Mouse (Mus musculus): Measurements from ENCODE around the gene Arhgap23. TPM values are rescaled to one million over a fixed set of nuclear protein-coding genes. Genes with fewer than 3 reads are reported as not detected.

Arhgap23 gene
- 10 to 100 TPM; 10.5 to 12.2 TPM for total RNA-seq (2021)
- long read RNA-seq, experiment 1, partial matches to known transcripts: 2 of 5 reads
- long read RNA-seq, experiment 1, other reads (novel, unspliced or antisense): 3 of 5 reads
- long read RNA-seq, experiment 2, full-length matches to known transcripts: 2 of 6 reads
- long read RNA-seq, experiment 2, partial matches to known transcripts: 2 of 6 reads
- long read RNA-seq, experiment 2, other reads (novel, unspliced or antisense): 2 of 6 reads

- intact Hi-C loops (cut with DNase I; ENCODE audit: low total_unique reads): no loop called here
- DNase-seq: peak; percentile 81
Observed at GRCm38 (mm10) chr11:97415330-97415711, at the start of gene Arhgap23. Gene Arhgap23 (plus strand): TSS chr11:97415533.

DNA sequence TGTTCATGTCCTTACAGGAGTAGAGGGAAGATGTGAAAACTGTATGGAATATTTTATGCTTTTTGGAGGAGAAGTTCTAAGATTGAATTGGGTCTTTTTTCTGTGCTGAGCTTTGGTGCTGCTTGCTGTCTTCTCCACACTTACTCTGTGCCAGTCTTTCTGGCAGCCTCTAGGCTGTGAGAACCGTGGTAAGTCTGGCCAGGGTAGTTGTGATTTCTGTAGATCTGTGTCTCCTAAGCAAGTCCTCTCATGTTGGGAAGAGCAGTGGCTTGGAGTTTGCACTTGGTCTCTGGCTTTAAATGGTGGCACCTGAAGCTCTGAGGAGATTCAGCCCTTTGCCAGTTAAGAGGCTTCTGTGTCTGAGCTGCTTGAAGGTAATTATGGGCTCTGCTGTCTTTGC is 49.8 kb upstream of the Arhgap23 start:
- intact Hi-C loops (cut with DNase I; ENCODE audit: low total_unique reads): no loop called here
- DNase-seq: no peak

DNA sequence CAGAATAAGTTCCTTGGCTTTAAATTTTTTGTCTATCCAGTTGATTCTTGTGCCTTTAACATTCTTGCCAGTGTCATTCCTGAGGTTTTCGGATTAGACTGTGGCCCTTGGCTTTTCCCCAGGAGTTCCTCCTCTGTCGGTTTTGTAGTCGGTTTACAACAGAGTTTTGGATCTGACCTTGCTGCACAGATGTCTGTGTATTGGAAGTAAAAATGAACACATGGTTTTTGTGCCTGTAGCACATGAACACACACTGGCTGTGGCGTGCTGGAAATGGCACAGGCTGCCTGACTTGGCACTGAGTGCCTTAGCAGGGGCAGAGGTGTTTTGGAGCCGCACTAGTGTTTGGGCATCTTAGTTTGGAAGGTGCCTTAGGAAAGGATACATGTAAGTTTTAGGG is 46.8 kb upstream of the Arhgap23 start:
- intact Hi-C loops (cut with DNase I; ENCODE audit: low total_unique reads): no loop called here
- DNase-seq: no peak

DNA sequence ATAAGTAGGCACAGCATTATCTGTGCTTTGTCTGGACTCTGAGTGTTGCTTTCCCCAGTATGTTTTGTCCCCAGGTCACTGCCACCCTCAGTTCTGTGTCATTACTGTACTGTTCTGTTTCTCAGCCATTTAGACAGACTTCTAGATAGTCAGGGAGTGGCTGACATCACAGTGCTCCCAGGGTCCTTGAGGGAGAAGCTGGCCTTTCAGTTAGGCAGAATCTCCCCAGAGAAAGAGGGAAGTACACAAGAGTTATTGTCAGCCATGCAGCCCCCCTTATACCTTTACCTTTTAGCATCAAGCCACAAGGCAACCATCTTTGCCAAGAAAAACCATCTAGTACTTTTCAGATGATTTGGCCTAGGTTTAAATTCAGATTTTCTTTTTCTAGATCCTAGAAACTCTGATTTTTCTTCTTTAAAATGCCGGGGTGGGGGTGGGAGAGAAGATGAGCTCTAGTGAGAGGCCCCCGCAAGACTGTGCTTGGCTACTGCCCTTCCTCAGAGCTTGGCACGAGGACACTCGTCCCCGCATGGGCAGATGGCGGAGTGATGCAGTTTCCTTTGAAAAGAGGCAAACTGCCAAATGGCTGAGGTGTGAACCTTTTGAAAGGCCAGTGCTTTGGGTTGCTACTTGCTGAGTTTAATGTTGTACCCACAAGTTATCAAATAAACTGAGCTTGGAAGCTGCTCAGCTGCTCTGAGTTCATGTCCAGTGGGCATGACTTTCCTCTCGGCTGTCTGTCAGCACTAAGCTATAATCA is 44.8 kb upstream of the Arhgap23 start:
- no peak for DNase-seq
- intact Hi-C loops (cut with DNase I; ENCODE audit: low total_unique reads): no loop called here

DNA sequence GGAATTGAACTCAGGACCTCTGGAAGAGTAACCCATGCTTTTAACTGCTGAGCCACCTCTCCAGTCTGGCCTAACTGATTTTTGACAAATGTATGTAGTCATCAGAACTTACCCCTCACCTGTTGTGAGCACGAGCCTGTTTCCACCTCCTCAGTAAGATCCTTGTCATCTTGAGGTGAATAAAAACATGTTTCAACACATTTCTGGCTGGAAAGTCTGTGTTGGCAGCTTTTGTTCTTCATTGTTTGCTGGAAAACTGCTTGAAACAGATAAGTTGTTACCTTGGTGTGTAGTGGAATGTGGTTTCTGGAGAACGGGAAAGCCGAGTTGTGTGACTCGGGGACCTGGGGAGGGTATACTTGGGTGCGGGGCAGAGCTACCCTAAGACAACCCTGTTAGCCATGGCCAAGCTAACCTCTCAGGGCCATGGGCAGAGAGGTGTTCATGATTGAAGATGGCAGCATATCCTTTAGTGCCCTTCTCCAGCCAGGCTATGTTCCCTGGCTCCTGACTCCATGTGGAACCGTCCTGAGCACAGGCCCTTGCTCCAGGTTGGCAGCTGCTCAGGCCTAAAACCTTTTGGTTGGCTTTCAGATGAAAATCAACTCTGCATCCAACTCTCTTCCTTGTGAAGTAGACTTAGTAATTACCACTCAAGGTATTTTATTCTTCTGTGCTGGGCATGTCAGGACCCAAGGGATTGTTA is 43.0 kb upstream of the Arhgap23 start:
- intact Hi-C loops (cut with DNase I; ENCODE audit: low total_unique reads): no loop called here
- no peak for DNase-seq

DNA sequence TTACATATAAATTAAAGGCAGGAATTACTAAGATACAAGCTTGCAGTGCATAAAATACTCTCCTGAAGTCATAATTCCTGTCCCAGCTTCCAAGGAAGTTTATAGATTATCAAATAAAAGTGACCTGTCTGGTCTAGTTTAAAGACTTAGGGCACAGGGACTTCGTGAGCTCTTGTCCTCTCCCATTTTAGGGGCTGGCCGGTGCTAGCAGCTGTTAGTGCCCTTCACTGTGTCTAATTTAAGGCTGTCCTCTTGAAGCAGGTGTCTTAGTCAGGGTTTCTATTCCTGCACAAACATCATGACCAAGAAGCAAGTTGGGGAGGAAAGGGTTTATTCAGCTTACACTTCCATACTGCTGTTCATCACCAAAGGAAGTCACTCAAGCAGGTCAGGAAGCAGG is 41.9 kb upstream of the Arhgap23 start:
- DNase-seq: no peak
- intact Hi-C loops (cut with DNase I; ENCODE audit: low total_unique reads): no loop called here

DNA sequence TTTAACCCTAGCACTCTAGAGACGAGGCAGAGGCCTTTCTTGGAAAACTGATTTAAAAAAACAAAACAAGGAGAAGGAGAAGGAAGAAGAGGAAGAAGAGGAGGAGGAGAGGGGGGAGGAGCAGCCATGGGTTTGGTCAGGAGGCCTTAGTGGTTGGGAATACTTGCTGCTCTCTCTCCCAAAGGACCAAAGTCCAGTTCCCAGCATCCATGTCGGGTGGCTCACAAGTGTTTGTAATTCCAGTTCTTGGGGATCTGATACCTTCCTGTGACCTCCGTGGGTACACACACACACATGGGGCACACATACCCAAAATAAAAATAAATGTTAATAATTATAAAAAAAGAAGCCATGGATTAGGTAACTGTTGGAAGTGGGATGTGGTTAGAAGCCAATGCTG is 35.3 kb upstream of the Arhgap23 start:
- no peak for DNase-seq
- intact Hi-C loops (cut with DNase I; ENCODE audit: low total_unique reads): no loop called here

- no peak for DNase-seq
- intact Hi-C loops (cut with DNase I; ENCODE audit: low total_unique reads): no loop called here
Observed at GRCm38 (mm10) chr11:97383017-97383416, 32.3 kb upstream of the Arhgap23 start.

DNA sequence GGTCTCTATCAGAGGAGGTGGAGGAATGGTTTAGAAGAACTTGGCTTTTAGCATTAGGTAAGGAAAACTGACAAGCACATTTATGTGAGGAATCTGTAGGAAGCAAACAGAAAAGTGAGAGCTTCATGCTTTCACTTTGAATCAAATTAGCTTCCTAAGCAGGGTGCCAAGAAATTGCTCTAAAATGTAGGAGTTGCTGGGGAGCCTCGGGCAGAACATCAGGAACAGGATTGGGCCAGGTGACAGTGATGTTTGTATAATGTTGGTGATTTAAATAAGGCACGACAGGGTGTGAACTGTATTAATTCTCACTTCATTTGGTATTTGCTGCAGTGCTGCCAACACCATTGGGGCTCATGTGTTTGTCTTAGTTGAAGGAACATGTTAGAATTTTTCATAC is 31.6 kb upstream of the Arhgap23 start:
- no peak for DNase-seq
- intact Hi-C loops (cut with DNase I; ENCODE audit: low total_unique reads): no loop called here

- DNase-seq: no peak
- intact Hi-C loops (cut with DNase I; ENCODE audit: low total_unique reads): no loop called here
Observed at GRCm38 (mm10) chr11:97387811-97388210, 27.5 kb upstream of the Arhgap23 start.

- DNase-seq: no peak
- intact Hi-C loops (cut with DNase I; ENCODE audit: low total_unique reads): no loop called here
Observed at GRCm38 (mm10) chr11:97389127-97389526, 26.2 kb upstream of the Arhgap23 start.

- DNase-seq: no peak
- intact Hi-C loops (cut with DNase I; ENCODE audit: low total_unique reads): loop anchor here (10.0 kb wide), 1 partner anchor 189 kb away; no protein-coding TSS in a partner anchor
Observed at GRCm38 (mm10) chr11:97393658-97394057, 21.7 kb upstream of the Arhgap23 start.

- DNase-seq: no peak
- intact Hi-C loops (cut with DNase I; ENCODE audit: low total_unique reads): loop anchor here (10.0 kb wide), 1 partner anchor 189 kb away; no protein-coding TSS in a partner anchor
Observed at GRCm38 (mm10) chr11:97394146-97394545, 21.2 kb upstream of the Arhgap23 start.

DNA sequence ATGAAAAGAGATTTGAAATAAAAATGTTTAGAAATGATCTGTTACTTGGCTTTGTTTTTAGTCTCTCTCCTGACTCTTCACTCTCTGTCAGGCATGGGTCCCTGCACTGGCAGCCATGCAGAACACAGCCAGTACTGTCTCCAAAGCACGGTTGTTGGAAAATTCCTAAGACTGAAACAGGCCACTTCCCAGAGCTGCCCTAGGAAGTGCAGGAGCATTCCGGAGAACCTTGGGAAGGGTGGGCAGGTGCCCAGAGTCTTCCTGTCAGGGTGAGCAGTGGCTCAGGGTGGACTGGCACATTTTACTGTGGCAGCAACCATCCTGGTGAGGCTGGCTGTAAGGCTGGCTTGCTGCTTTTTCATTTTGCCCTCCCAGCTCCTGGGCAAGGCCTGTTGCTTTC is 16.8 kb upstream of the Arhgap23 start:
- intact Hi-C loops (cut with DNase I; ENCODE audit: low total_unique reads): loop anchor here (10.0 kb wide), 1 partner anchor 194 kb away; no protein-coding TSS in a partner anchor
- no peak for DNase-seq

DNA sequence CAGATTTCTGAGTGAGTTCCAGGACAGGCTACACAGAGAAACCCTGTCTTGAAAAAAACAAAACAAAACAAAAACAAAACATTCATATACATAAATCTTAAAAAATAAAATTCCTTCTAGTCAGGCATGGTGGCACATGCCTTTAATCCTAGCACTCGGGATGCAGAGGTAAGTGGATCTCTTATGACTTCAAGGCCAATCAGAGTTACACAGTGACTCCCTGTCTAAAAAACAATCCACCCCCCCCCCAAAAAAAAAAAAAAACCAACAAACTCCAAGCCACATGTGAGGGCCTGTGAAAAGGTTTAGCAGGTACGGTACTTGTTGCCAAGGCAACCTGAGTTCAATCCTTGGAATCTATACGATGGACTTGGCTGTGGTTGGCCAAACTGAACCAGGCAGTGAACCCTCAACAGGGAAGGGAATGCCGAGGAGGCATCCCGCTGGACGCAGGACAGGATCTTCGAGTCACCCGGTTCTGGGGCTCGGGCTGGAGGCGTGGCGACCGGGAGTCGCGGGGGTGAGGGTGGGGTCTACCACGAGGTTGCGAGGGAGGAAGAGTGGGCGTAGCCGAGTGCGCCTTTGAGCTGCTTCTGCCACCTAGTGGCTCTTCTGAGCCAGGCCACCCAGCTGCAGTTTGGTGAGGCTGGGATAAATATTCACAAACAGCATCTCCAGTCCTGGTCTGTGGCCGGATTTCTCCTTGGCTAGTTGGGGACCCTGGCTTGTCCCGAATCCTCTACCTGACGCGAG is 15.2 kb upstream of the Arhgap23 start:
- intact Hi-C loops (cut with DNase I; ENCODE audit: low total_unique reads): loop anchor here (2.0 to 10.0 kb wide), 2 partner anchors 43 to 195 kb away; no protein-coding TSS in a partner anchor
- peak; percentile 84 for DNase-seq

DNA sequence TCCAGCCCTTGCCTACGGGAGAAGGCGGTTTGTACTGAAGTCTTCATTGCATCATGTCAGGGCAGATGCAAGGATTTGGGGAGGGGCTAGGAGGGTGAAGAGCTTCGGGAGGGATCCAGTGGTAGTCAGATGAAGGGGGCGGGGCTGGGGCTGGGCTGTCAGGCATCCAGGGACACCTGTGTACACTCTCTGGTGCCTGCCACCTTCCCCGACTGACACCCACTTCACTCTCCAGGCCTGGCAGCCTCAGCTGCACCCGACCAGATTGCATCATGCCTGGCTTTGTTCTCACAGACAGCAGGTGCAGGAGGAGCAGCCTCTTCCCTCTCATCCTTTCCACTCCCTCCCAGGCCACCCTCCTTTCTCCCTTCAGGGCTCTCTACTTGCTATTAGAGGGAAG is 14.3 kb upstream of the Arhgap23 start:
- intact Hi-C loops (cut with DNase I; ENCODE audit: low total_unique reads): loop anchor here (2.0 kb wide), 1 partner anchor 44 kb away; no protein-coding TSS in a partner anchor
- DNase-seq: no peak

DNA sequence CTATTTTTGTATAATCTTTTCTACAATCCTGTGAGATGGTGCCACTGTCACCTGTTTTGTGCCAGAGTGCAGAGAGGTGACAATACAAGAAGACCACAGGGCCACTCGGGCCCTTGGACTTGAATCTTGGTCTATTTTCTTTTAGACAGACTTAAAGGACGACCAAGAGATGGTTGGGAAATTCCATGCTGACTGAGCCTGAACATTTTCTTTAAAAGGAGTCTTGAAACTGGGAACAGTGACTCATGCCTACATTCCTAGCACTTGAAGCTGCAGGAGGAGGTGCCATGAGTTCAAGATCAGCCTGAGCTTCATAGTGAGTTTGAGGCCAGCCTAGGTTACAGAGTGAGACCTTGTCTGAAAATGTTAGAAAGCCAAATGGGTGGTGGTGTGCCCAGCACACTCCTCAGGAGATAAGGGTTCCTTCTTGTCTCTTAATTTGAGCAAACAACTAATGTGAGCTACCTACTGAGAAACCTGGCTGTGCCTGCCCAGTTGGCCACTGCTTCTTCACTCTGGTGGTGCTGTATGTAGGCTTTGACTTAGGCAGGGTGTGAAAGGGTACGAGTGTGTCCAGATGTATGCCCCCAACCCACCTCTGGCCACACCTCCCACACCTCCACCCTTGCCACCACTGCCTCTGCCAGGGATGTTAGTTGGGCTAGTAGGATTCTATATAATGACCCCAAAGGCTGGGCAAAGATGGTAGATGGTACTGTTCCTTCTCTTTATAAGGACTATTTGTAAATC is 13.5 kb upstream of the Arhgap23 start:
- intact Hi-C loops (cut with DNase I; ENCODE audit: low total_unique reads): loop anchor here (2.0 kb wide), 1 partner anchor 45 kb away; no protein-coding TSS in a partner anchor
- no peak for DNase-seq

DNA sequence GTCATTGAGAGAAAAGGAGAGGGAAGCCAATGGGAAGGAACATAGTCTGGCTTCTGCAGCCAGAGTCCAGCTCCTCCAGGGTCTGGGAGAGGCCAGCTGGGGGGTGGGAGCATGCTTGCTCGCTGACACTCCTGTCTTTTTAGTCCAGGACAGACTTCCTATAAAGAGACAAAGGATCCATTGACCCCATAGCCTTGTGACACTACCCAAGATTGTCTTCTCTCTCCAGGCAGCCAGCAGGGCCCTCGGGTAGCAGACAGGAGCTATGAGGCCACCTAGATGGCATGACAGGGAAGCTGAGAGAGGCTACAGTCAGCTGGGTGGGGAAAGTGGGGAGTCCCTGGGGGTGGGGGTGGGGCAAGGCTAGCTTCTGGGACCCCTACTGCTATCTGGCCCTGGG is 12.6 kb upstream of the Arhgap23 start:
- no peak for DNase-seq
- intact Hi-C loops (cut with DNase I; ENCODE audit: low total_unique reads): no loop called here

GRCm38 (mm10) chr11:97403614-97404183 is 11.6 kb upstream of the Arhgap23 start:
- no peak for DNase-seq
- intact Hi-C loops (cut with DNase I; ENCODE audit: low total_unique reads): no loop called here

All from gastrocnemius, postnatal 14 days (tissue).